Mouse (Mus musculus) intestine, embryonic 16.5 days (tissue): ENCODE measurements at regions not wholly inside any gene's neighbourhood (a gene's known extent, or its start where the extent isn't known, plus 50 kb on each side); places are given as distances from the start of the nearest gene placed in this dataset.
"Not testable (repeated sequence)": the region's sequence is repeated elsewhere in the genome, so short reads cannot be mapped to it uniquely, and the experiment has no call there.

Experiments used
- ATAC-seq: fragments of 200-750 bp; cut with Nextera tagmentation; 2 replicates; pipeline ENCODE4 v1.8.0; 2017; ENCODE audit warnings: moderate TSS enrichment, moderate library complexity
- H3K27ac ChIP-seq: fragments of 300-500 bp; sonication (generic); 2 replicates; pipeline ENCODE4 v1.5.1; 2014; ENCODE audit warnings: mild to moderate bottlenecking, low read length
- H3K27me3 ChIP-seq: fragments of 300-500 bp; sonication (generic); replicated peaks from 2 replicates; pipeline ENCODE4 v1.6.1; 2014; ENCODE audit warnings: low read length, control low read depth, mixed read lengths; ENCODE audit not compliant: control insufficient read depth, insufficient read depth
- H3K36me3 ChIP-seq: fragments of 300-500 bp; sonication (generic); 2 replicates; pipeline ENCODE4 v1.6.1; 2014; ENCODE audit warnings: low read length, control low read depth; ENCODE audit not compliant: control insufficient read depth, insufficient read depth
- H3K4me1 ChIP-seq: fragments of 300-500 bp; sonication (generic); 2 replicates; pipeline ENCODE4 v1.6.1; 2014; ENCODE audit warnings: low read length, control low read depth, mixed read lengths; ENCODE audit not compliant: control insufficient read depth, insufficient read depth
- H3K4me2 ChIP-seq: fragments of 300-500 bp; sonication (generic); 2 replicates; pipeline ENCODE4 v1.6.1; 2014; ENCODE audit warnings: low read depth, low read length, control low read depth
- H3K4me3 ChIP-seq: fragments of 300-500 bp; sonication (generic); 2 replicates; pipeline ENCODE4 v1.5.1; 2014; ENCODE audit warnings: mild to moderate bottlenecking, low read length
- H3K9ac ChIP-seq: fragments of 300-500 bp; sonication (generic); 2 replicates; pipeline ENCODE4 v1.6.1; 2014; ENCODE audit warnings: low read depth, low read length
- H3K9me3 ChIP-seq: fragments of 300-500 bp; sonication (generic); 2 replicates; pipeline ENCODE4 v1.6.1; 2016; ENCODE audit warnings: low read length, control low read depth; ENCODE audit not compliant: control insufficient read depth
- WGBS: fragments of 180-500 bp; shearing (Covaris S2); extraction: QIAGEN DNeasy Blood & Tissue Kit; methylation state at CpG from one replicate; pipeline ENCODE4 v1.1.7; 2014; 5-methylcytosine and 5-hydroxymethylcytosine counted together

GRCm38 (mm10) chr9:12784241-12785010 lies 461.2 kb downstream of the Jrkl start:
- Histone ChIP-seq H3K4me1 (no peaks in the 10 kb centered on the region), H3K9ac (no peak overlapping the region), H3K4me3 (no peak overlapping the region), H3K27me3 (no peaks in the 10 kb centered on the region), H3K9me3 (no peaks in the 10 kb centered on the region), H3K36me3 (no peaks in the 10 kb centered on the region), H3K4me2 (no peak overlapping the region), H3K27ac (no peak overlapping the region)
- WGBS = 77% methylated on average over 5 of the region's 5 CpGs
- ATAC-seq = peak; percentile 91

- not testable (repeated sequence) for H3K27me3 ChIP-seq, H3K4me2 ChIP-seq, H3K4me3 ChIP-seq, H3K9me3 ChIP-seq, H3K9ac ChIP-seq, H3K27ac ChIP-seq, ATAC-seq, H3K36me3 ChIP-seq, H3K4me1 ChIP-seq
- 79% methylated on average over 10 of the region's 10 CpGs for WGBS
Observed at GRCm38 (mm10) chr9:12753780-12754179, 491.8 kb downstream of the Jrkl start.
